Mouse (Mus musculus): Measurements from ENCODE around the gene Cd2bp2. TPM values are rescaled to one million over a fixed set of nuclear protein-coding genes. Genes with fewer than 3 reads are reported as not detected.

Gene Cd2bp2
- polyA plus RNA-seq, 1 experiment = 58.5 TPM

GRCm38 (mm10) chr7:127231826-127232621 lies 36.2 kb upstream of the Cd2bp2 start:
- peaks cover 25% of the 10 kb centered on the region for H3K4me1 ChIP-seq (ENCODE audit: control insufficient read depth, insufficient read depth, low read length)
- peak overlapping the region; percentile 87 for H3K4me3 ChIP-seq (ENCODE audit: insufficient read depth, low read length)
- peak overlapping the region; percentile 86 for H3K27ac ChIP-seq (ENCODE audit: insufficient read depth, low read depth, low read length)
- TF ChIP-seq POLR2A (IDR thresholded peaks at IDR 0.05; ENCODE audit: borderline replicate concordance, low read depth, low read length) (no peak), CTCF (IDR thresholded peaks at IDR 0.05; ENCODE audit: low read depth, low read length) (no peak)

DNA sequence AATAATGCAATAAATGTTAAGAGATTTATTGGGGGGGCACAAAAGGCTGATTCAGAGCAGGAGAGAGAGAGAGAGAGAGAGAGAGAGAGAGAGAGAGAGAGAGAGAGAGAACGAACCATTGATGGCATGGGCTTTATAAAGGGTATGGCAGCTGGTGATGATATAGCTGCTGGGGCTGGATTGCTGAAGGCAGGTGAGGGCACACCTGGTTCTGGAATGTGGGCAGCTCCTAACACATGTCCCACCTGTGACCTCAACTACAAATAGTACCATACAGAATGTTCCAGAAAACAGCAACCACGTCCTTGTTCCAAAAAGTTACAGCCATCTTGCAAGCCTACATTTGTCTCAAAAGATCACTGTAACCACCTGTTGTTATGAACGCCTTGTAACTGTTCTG lies 35.5 kb upstream of the Cd2bp2 start:
- Histone ChIP-seq H3K4me3 (ENCODE audit: insufficient read depth, low read length) (peak overlapping the region; percentile 87), H3K4me1 (ENCODE audit: control insufficient read depth, insufficient read depth, low read length) (peaks cover 25% of the 10 kb centered on the region), H3K27ac (ENCODE audit: insufficient read depth, low read depth, low read length) (no peak overlapping the region)
- no peak for TF ChIP-seq CTCF (IDR thresholded peaks at IDR 0.05; ENCODE audit: low read depth, low read length)
- no peak for TF ChIP-seq POLR2A (IDR thresholded peaks at IDR 0.05; ENCODE audit: borderline replicate concordance, low read depth, low read length)

DNA sequence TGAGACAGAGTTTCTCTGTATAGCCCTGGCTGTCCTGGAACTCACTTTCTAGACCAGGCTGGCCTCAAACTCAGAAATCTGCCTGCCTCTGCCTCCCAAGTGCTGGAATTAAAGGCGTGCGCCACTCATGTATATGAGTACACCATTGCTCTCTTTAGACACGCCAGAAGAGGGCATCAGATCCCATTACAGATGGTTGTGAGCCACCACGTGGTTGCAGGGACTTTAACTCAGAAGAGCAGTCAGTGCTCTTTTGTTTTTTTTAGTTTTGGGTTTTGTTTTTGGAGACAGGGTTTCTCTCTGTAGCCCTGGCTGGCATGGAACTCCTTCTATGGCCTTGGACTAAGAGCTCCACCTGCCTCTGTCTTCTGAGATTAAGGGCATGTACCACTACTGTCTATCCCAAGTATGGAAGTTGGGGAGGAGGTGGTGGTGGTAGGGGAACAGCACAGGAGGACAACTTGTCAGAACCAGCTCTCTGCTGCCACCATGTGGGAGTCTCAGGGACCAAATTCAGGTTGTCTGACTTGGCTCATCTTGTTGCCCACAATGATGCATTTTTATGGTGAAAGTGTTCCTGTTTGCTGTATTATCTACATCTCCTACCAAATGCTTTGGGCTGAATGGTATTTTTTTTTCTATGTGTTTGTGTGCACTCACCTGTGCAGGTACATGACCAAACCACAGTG lies 32.9 kb upstream of the Cd2bp2 start:
- Histone ChIP-seq H3K27ac (ENCODE audit: insufficient read depth, low read depth, low read length) (no peak overlapping the region), H3K4me3 (ENCODE audit: insufficient read depth, low read length) (no peak overlapping the region), H3K4me1 (ENCODE audit: control insufficient read depth, insufficient read depth, low read length) (peaks cover 23% of the 10 kb centered on the region)
- peak; percentile 24; the same call in 1 of the 2 replicates for TF ChIP-seq CTCF (IDR thresholded peaks at IDR 0.05; ENCODE audit: low read depth, low read length)
- TF ChIP-seq POLR2A (IDR thresholded peaks at IDR 0.05; ENCODE audit: borderline replicate concordance, low read depth, low read length) = no peak

DNA sequence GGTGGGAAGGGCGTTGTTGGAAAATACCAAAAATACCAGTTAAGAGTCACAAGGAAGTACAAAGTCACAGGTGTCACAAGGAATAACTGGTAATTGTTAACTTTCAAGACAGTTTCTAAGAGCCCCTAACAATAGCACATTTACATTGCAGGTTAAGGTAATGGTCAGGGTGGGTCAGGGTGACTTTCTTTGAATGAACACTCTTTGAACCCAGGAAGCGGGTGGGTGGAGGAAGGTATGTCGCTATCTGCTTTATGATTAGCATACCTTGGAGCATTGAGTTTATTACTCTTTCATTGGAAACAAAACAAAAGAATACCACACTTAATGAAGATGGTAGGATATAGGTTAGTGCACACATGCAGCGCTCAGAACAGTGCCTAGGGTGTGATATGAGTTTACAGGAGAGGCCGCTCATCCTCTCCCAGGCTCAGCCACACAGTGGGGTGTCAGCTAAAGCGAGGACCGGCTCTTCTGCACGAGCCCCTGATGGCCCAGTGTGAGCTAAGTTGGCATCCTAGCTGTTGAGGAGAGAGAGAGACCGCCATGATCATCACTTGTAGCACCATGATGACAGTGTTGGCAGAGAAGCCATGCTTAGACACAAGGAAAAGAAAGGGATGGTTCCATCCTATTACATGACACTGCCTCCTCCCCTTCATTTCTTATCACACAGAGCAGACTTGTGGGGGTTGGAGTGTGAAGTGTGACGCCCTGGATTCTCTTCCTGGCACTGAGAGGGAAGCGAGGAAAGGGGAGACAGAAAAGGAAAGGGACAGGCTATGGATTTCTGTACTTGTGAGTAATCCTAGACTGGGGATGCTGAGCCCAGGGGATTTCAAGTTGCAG lies 29.5 kb upstream of the Cd2bp2 start:
- H3K27ac ChIP-seq (ENCODE audit: insufficient read depth, low read depth, low read length) = no peak overlapping the region
- TF ChIP-seq POLR2A (IDR thresholded peaks at IDR 0.05; ENCODE audit: borderline replicate concordance, low read depth, low read length) (no peak), CTCF (IDR thresholded peaks at IDR 0.05; ENCODE audit: low read depth, low read length) (no peak)
- peaks cover 10% of the 10 kb centered on the region for H3K4me1 ChIP-seq (ENCODE audit: control insufficient read depth, insufficient read depth, low read length)
- no peak overlapping the region for H3K4me3 ChIP-seq (ENCODE audit: insufficient read depth, low read length)

GRCm38 (mm10) chr7:127224616-127225015 lies 28.8 kb upstream of the Cd2bp2 start:
- no peak overlapping the region for H3K4me3 ChIP-seq (ENCODE audit: insufficient read depth, low read length)
- TF ChIP-seq CTCF (IDR thresholded peaks at IDR 0.05; ENCODE audit: low read depth, low read length) = no peak
- no peak for TF ChIP-seq POLR2A (IDR thresholded peaks at IDR 0.05; ENCODE audit: borderline replicate concordance, low read depth, low read length)
- peaks cover 3% of the 10 kb centered on the region for H3K4me1 ChIP-seq (ENCODE audit: control insufficient read depth, insufficient read depth, low read length)
- no peak overlapping the region for H3K27ac ChIP-seq (ENCODE audit: insufficient read depth, low read depth, low read length)

DNA sequence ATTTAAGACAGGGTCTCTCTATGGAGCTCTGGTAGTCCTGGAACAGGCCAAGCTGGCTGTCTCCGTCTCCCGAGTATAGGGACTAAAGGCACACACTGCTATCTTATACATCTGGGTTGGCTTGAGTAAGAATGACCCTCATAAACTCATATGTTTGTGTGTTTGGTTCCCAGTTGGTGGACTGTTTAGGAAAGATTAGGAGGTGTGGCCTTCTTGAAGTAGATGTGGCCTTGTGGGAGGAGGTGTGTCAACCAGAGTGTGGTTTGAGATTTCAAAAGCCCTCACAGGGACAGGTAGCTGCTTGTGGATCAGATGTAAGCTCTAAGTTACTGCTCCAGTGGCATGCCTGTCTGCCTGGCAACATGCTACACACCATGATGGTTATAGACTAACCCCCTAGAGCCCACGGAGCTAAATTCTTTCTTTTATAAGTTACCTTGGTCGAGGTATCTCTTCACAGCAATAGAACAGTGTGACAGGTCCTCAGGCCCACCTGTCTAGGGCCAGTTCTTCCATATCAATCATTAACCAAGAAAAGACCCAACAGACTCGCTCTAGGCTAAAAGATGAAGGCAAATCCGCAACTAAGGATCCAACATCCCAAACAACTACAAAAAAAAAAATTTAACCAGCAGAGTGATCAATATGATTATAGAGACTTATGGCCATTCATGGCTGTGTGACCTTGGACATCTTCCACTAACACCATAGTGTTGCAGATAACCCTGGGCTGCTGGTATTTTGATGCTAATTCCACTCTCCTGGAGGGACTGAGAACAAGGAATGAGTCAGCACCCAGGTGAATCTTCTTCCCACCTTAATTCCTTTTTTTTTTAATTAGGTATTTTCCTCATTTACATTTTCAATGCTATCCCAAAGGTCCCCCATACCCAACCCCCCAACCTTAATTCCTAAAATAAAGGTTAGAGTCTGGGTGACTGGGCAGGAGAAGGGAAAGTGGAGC lies 27.9 kb upstream of the Cd2bp2 start:
- Histone ChIP-seq H3K27ac (ENCODE audit: insufficient read depth, low read depth, low read length) (no peak overlapping the region), H3K4me1 (ENCODE audit: control insufficient read depth, insufficient read depth, low read length) (no peaks in the 10 kb centered on the region), H3K4me3 (ENCODE audit: insufficient read depth, low read length) (no peak overlapping the region)
- TF ChIP-seq CTCF (IDR thresholded peaks at IDR 0.05; ENCODE audit: low read depth, low read length) = no peak
- TF ChIP-seq POLR2A (IDR thresholded peaks at IDR 0.05; ENCODE audit: borderline replicate concordance, low read depth, low read length) = no peak

DNA sequence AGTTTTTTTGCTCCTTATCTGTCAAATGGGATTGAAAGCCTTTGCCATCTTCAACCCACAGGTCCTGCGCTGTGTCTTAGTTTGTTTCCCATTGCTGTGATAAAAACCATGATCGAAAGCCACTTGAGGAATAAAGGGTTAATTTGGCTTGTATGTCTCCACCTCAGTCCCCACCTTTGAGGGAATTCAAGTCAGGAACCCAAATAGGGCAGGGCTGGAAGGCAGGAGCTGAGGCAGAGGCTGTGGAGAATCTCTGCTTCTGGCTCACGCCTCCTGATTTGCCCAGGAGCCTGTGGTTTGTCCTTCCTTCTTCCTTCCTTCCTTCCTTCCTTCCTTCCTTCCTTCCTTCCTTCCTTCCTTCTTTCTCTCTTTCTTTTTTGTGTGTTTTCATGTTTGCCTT lies 27.3 kb upstream of the Cd2bp2 start:
- no peak overlapping the region for H3K4me3 ChIP-seq (ENCODE audit: insufficient read depth, low read length)
- no peaks in the 10 kb centered on the region for H3K4me1 ChIP-seq (ENCODE audit: control insufficient read depth, insufficient read depth, low read length)
- TF ChIP-seq POLR2A (IDR thresholded peaks at IDR 0.05; ENCODE audit: borderline replicate concordance, low read depth, low read length) = no peak
- no peak for TF ChIP-seq CTCF (IDR thresholded peaks at IDR 0.05; ENCODE audit: low read depth, low read length)
- H3K27ac ChIP-seq (ENCODE audit: insufficient read depth, low read depth, low read length) = no peak overlapping the region

GRCm38 (mm10) chr7:127220440-127220839 lies 24.6 kb upstream of the Cd2bp2 start:
- no peak overlapping the region for H3K4me3 ChIP-seq (ENCODE audit: insufficient read depth, low read length)
- H3K4me1 ChIP-seq (ENCODE audit: control insufficient read depth, insufficient read depth, low read length) = no peaks in the 10 kb centered on the region
- no peak overlapping the region for H3K27ac ChIP-seq (ENCODE audit: insufficient read depth, low read depth, low read length)
- TF ChIP-seq POLR2A (IDR thresholded peaks at IDR 0.05; ENCODE audit: borderline replicate concordance, low read depth, low read length) (no peak), CTCF (IDR thresholded peaks at IDR 0.05; ENCODE audit: low read depth, low read length) (no peak)

DNA sequence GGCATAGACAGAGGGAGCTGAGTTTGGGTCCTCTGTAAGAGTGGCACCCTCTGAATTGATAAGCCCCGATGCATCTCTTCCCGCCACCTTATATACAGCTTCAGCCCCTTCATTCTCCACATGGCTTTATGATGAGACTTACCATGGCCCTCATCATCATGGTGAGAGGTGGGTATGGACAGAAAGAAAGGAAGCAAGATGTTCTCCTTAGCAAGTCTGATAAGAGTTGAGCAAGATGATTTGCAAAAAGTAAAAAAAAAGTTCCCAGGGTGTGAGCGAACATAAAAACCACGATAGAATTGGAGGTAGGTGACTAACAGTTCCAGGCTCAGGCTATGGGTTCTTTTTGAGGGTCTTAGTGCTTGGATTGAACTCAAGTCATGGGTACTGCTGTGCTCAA lies 22.8 kb upstream of the Cd2bp2 start:
- Histone ChIP-seq H3K27ac (ENCODE audit: insufficient read depth, low read depth, low read length) (no peak overlapping the region), H3K4me1 (ENCODE audit: control insufficient read depth, insufficient read depth, low read length) (no peaks in the 10 kb centered on the region), H3K4me3 (ENCODE audit: insufficient read depth, low read length) (no peak overlapping the region)
- TF ChIP-seq POLR2A (IDR thresholded peaks at IDR 0.05; ENCODE audit: borderline replicate concordance, low read depth, low read length) (no peak), CTCF (IDR thresholded peaks at IDR 0.05; ENCODE audit: low read depth, low read length) (no peak)
